Mouse (Mus musculus): Measurements from ENCODE around the gene Krt6b.
"Not testable (repeated sequence)": the region's sequence is repeated elsewhere in the genome, so short reads cannot be mapped to it uniquely, and the experiment has no call there.

The Krt6b gene

GRCm38 (mm10) chr15:101680187-101680586, at the start of gene Krt6b:
Krt6b (minus strand) TSS chr15:101680287.
- DNase-seq (ENCODE audit: low read depth, low spot score) = no peak

GRCm38 (mm10) chr15:101724686-101725085, 44.6 kb upstream of the Krt6b start:
- DNase-seq (ENCODE audit: low read depth, low spot score) = no peak

- DNase-seq (ENCODE audit: low read depth, low spot score) = no peak
These were observed 35.7 kb upstream of the Krt6b start for GRCm38 (mm10) chr15:101715831-101716230.

GRCm38 (mm10) chr15:101714356-101714755, 34.3 kb upstream of the Krt6b start:
- DNase-seq (ENCODE audit: low read depth, low spot score) = no peak

- no peak for DNase-seq (ENCODE audit: low read depth, low spot score)
These were observed 33.6 kb upstream of the Krt6b start for GRCm38 (mm10) chr15:101713731-101714130.

- DNase-seq (ENCODE audit: low read depth, low spot score) = no peak
These were observed 32.6 kb upstream of the Krt6b start, which contains the start of gene Krt5 for GRCm38 (mm10) chr15:101712720-101713119. Krt5 (minus strand) TSS chr15:101712898.

- peak; percentile 15 for DNase-seq (ENCODE audit: low read depth, low spot score)
These were observed 28.6 kb upstream of the Krt6b start for GRCm38 (mm10) chr15:101708683-101709082.

- DNase-seq (ENCODE audit: low read depth, low spot score) = no peak
These were observed 27.4 kb upstream of the Krt6b start for GRCm38 (mm10) chr15:101707454-101707853.

- peak; percentile 76 for DNase-seq (ENCODE audit: low read depth, low spot score)
These were observed 24.0 kb upstream of the Krt6b start for GRCm38 (mm10) chr15:101704066-101704465.

GRCm38 (mm10) chr15:101702380-101702779, 22.3 kb upstream of the Krt6b start:
- DNase-seq (ENCODE audit: low read depth, low spot score) = peak; percentile 39

- no peak for DNase-seq (ENCODE audit: low read depth, low spot score)
These were observed 19.8 kb upstream of the Krt6b start for GRCm38 (mm10) chr15:101699866-101700265.

GRCm38 (mm10) chr15:101699192-101699591, 19.1 kb upstream of the Krt6b start:
- no peak for DNase-seq (ENCODE audit: low read depth, low spot score)

GRCm38 (mm10) chr15:101697326-101698188, 17.5 kb upstream of the Krt6b start:
- no peak for DNase-seq (ENCODE audit: low read depth, low spot score)

GRCm38 (mm10) chr15:101694207-101694606, 14.1 kb upstream of the Krt6b start, which contains the start of gene Krt6a:
Krt6a (minus strand) TSS chr15:101694307.
- DNase-seq (ENCODE audit: low read depth, low spot score) = no peak

- not testable (repeated sequence) for DNase-seq (ENCODE audit: low read depth, low spot score)
These were observed 10.4 kb upstream of the Krt6b start for GRCm38 (mm10) chr15:101690460-101690859.

GRCm38 (mm10) chr15:101688161-101688560, 8.1 kb upstream of the Krt6b start:
- no peak for DNase-seq (ENCODE audit: low read depth, low spot score)

- no peak for DNase-seq (ENCODE audit: low read depth, low spot score)
These were observed 4.1 kb downstream of the Krt6b start for GRCm38 (mm10) chr15:101675978-101676377.

GRCm38 (mm10) chr15:101652736-101653265, 27.3 kb downstream of the Krt6b start:
- DNase-seq (ENCODE audit: low read depth, low spot score) = no peak

GRCm38 (mm10) chr15:101647280-101647679, 32.8 kb downstream of the Krt6b start, which contains the start of gene Gm5478:
Gm5478 (minus strand) TSS chr15:101647380.
- DNase-seq (ENCODE audit: low read depth, low spot score) = no peak

GRCm38 (mm10) chr15:101627884-101628283, 52.2 kb downstream of the Krt6b start, which contains the start of gene Gm5414:
Gm5414 (minus strand) TSS chr15:101628188.
- DNase-seq (ENCODE audit: low read depth, low spot score) = no peak

All from ES-CJ7 (cell line).